Mouse (Mus musculus): ENCODE data around the gene Col17a1.

The Col17a1 gene

DNA sequence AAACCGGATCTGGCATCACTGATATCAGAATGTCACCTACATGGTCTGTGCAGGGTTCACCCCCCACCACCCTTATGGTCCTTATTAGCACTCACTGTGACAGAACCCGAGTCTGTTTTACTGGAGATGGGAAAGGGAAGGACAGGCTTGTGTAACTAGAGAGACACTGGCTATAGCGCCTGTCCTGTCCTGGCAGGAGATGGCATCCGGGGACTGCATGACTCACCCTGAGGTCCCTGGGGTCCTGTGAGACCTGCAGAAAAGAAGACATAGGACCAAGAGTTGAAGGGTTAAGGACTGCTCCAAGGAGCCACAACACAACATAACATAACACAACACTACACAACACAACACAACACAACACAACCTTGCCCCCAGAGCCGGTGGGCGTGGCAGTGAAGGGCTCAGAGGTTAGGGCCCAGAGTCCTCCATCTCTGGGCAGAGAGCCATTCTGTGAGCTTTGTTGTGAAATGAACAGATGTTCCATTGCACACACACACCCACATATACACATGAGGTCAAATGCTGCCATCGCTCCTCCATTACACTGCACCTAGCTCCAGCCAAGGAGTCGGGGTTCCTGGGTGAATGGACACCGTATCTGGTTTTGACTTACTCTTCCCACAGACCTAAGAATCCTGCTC, 32.0 kb downstream of the Col17a1 start:
- DNase-seq: no peak

DNA sequence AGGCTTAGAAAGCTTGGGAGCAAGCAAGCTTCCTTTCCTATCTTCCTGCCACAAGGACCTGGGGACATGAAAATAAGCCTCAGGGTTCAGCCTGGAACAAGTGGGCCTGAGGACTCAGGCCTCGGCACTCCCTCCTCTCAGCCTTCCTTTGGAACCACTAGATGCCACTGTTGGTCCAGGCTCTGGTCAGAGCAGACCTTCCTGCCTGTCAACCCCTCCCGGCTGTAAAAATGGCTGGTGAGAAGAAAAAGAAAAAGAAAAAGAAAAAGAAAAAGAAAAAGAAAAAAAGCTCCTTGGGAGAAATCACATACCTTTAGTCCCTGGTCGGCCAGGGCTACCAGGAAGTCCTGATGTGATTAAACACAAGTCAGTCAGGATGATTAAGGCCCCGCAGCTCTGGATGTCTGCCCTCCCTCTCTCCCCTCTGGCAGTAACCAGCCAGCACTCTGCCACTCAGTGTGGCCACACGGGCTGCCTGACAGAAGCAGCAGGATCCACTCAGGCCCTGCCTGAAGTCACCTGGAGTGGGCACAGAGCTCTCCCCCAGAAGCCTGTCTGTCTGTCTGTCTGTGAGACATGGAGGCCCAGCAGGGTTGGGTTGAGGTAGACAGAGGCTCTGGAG, 32.9 kb downstream of the Col17a1 start:
- peak; percentile 52 for DNase-seq

DNA sequence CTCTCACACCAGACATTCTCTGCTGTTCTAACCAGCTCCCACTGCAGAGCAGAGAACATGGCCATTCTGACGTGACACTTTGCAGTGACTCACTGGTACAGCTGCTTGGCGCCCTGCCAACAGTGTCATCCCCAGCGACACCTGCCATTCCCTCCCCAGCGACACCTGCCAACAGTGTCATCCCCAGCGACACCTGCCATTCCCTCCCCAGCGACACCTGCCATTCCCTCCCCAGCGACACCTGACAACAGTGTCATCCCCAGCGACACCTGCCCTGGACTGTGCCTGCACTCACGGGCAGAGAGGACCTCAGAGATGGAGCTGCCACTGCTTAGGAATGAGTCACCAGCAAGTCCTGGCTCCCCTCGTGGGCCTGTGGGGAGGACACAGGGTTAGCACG, 37.0 kb downstream of the Col17a1 start:
- no peak for DNase-seq

- no peak for DNase-seq
These were observed 38.7 kb downstream of the Col17a1 start for GRCm38 (mm10) chr19:47653173-47653572.

GRCm38 (mm10) chr19:47652255-47652654, 39.6 kb downstream of the Col17a1 start:
- DNase-seq: no peak

- DNase-seq: no peak
These were observed 40.8 kb downstream of the Col17a1 start for GRCm38 (mm10) chr19:47651160-47651480.

DNA sequence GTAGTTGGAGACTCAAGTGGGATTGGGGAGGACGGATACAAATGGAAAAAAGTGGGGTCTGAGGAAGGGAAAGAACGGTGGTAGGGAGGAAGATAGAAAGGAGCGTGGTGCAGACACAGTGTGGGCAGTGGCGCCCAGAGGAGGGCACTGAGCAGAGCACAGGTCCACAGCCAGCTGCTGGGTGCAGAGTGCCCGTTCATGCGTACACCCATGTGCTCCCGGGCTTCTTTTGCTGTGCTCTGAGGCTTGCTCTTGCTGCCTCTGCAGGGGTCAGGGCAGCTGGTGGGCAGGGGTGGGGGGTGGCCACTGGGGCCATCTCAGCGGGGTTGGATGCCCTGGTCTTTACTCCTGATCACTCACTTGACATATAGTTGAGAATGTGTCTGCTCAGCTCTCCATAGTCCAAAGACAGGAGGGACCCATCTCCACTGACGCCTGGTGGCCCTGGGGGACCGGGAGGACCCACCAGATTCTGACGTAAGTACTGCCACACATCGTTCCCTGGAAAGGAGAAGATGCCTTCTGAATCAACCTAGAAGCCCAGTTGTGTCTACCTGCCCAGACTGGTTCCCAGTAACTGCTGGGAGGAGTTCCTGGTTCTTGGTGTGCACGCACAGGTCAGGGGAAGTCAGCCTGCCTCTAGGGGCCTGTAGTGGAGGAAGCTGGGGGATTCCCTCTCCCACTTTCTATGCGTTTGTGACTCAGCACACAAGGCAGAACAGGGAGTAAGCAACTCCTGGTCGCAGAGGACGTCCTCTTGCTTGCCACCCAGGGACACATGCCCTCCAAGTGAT, 41.3 kb downstream of the Col17a1 start:
- DNase-seq: no peak

- DNase-seq: no peak
These were observed 42.8 kb downstream of the Col17a1 start for GRCm38 (mm10) chr19:47649071-47649470.

DNA sequence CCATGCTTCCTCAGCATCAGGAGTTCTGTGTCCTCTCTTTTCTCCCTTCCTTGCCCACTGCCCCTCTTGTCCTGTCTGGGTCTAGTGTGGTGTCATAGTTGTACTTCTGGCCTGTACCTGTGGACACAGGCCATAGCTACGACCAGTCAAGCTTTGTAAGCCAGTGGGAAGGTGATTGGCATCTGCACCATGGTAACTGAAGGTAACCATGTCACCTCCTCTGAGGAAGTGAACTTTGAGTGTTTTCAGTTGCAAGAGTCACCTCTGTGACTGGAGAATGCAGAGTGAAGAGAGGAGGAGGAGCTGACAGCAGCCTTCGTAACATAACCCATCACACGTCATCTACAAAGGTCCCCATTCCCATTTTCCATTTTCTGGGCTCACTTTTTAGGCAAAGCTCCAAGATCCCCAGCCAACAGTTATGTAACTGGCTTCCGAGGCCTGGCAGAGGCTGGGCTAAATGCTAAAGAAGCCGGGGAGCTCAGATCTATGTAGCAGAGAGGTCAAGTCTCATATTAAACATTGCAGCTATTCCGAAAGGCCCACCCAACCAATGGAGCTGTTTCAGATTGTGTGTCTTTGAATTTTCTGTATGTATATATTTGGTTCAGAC, 45.3 kb downstream of the Col17a1 start:
- no peak for DNase-seq

GRCm38 (mm10) chr19:47645583-47645982, 46.3 kb downstream of the Col17a1 start:
- DNase-seq: peak; percentile 60

GRCm38 (mm10) chr19:47643910-47644309, 48.0 kb downstream of the Col17a1 start:
- DNase-seq: no peak

GRCm38 (mm10) chr19:47635380-47635779, 56.5 kb downstream of the Col17a1 start:
- no peak for DNase-seq

- DNase-seq: no peak
These were observed 60.1 kb downstream of the Col17a1 start for GRCm38 (mm10) chr19:47631799-47632198.

DNA sequence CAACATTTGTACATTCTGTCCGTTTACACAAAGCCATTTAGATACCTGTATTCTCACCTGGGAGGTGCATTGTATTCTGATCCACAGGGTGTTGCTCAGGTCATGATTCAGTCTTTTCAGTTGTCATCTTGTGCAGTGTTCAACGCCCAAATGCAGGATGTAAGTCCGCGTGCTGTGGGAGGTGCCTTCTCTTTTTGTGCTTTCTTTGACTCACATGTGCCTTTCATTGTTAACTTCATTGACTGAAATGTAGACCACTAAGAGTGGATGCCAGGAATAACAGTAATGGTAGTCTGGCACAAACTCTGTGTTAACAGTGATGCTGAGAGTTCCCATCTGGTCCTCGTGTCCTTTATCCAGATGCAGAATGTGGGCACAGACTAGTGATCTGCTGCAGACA, 61.5 kb downstream of the Col17a1 start:
- no peak for DNase-seq

- no peak for DNase-seq
These were observed 62.8 kb downstream of the Col17a1 start for GRCm38 (mm10) chr19:47629068-47629467.

DNA sequence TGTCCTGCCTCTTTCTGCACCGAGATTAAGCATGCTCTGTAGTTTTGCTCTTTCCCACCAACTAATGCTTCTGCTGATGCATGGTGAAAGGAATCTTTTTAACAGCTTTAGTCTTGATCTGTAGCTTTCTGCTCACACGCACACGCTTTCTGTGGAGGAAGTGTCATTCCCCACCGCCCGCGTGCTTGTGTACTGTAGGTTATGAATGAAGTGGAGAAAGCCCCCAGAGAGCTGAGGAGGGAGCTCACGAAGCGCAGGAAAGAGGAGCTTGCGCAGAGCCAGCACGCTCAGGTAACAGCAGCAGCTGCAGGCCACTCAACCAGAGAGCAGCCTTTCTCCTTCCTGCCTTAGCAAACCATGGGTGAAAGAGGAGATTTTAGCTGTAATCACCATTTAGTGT, 64.4 kb downstream of the Col17a1 start:
- DNase-seq: no peak

DNA sequence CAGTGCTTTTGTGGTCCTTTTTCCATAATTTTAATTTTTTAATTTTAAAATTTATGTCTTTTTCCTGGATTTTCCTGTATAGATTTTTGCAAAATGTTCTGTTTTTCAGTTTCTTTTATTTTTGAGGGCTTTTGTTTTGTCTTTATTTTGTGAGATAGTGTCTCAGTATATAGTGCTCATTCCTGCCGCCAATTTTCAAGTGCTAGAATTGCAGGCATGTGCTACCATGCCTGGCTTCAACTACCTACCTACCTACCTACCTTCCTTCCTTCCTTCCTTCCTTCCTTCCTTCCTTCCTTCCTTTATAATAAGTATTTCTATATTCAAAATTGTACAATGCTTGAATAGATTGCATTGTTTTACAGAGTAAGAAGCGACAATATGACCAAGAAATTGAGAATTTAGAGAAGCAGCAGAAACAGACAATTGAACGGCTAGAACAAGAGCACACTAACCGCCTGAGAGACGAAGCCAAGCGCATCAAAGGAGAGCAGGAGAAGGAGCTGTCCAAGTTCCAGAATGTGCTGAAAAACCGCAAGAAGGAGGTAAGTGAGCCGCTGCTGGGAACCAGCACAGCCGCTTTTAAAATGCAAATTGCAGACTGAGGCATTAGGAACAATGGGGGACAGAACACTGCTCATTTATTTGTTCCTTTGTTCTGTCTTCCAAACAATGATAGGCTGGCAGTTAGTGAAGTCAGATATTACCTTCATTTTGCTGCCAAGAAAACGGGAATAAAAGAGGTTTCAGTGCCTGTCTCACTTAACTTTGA, 66.8 kb downstream of the Col17a1 start:
- DNase-seq: no peak

- no peak for DNase-seq
These were observed 70.4 kb downstream of the Col17a1 start for GRCm38 (mm10) chr19:47621478-47621877.

DNA sequence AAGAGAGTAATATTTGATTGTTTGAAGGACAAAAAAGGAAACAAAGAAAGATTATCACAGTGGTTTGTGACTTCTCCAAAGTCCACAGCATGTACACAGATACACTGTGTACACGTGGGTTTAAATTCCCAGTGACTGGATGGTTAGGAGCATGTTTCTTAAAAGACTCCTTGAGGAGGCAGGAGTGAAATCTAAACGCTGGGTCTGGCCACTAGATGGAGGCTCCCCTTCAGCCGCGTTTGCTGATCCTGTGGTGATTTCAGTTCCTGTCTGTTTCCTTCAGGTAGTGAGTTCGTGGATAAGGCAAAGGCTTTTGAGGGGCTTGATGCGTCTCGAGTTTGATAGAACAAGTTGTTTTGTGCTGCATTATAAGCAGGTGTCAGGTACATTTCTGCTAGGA, 78.5 kb downstream of the Col17a1 start:
- DNase-seq: no peak

DNA sequence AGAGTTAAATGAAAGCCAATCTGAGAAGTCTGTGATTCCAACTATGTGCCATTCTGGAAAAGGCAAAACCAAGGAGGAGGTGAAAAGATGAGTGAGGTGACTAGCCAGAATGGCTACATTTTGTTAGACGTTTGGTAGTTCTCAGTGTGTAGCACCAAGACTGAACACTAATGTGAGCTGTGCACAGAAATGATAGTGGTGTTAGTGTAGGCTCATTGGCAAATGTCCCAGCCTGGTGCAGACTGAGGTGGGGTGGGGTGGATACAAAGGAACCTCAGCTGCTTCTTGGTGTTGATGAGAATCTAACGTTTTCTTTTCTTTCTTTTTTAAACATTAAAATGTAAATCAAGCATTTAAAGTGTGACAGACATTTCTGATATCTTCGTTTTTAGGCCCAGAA, 83.4 kb downstream of the Col17a1 start:
- no peak for DNase-seq
